Mouse (Mus musculus) layer of hippocampus, adult 9-10 months (tissue): ENCODE data around the gene BC049352.

ENCODE experiments used
- DNase-seq: peaks from one replicate; pipeline ENCODE4 v3.0.0; 2022; ENCODE audit warnings: low spot score

BC049352 gene

GRCm38 (mm10) chr9:45181770-45182169, at the start of gene BC049352:
Gene BC049352, plus strand, starts transcription at chr9:45182007.
- no peak for DNase-seq

GRCm38 (mm10) chr9:45133484-45134310, 48.1 kb upstream of the BC049352 start:
- DNase-seq = no peak

GRCm38 (mm10) chr9:45136442-45137169, 45.2 kb upstream of the BC049352 start:
- DNase-seq = no peak

DNA sequence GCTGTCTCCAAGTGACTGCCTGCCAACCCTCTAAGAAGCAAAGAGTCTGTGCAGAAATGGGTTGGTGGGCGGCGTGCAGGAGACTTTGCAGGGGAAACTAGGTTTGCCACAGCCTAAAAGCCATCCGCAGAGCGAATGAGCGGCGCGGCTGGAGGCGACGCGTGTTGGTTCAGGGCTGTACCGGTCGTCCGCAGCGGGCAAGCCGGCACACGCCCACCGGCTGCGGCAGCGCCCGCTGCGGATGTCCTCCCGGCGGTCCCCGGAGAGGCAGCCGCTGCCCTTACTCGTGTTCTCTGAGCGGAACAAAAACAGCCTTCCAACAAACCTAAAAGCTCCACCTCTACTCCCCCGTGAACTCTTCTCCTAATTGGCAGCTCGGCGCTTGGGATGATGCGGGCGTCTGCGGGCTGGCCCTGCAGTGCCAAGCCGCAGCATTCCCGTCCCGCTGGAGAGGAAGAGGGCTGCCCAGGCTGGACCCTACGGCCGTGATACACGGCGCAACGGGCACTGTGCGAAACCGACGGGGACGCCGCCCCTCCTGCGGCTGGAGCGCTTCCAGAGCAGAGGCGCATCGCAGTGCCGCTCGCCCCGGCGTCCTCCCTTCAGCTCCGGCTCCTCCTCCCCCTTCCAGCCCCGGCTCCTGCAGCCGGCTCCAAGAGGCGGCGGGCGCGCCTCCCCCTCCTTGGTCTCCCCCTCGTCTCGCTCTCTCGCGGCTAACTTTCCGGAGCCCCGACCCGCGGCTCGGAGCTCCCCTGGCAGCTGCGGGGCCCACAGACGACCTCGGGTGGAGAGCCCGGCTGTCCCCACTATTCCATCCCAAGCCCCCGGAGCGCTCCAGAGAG, 43.4 kb upstream of the BC049352 start, which contains the start of gene Scn4b:
Gene Scn4b, plus strand, starts transcription at position 205 of the 842 bp plus-strand sequence.
- DNase-seq = no peak

- DNase-seq = no peak
Observed at GRCm38 (mm10) chr9:45139082-45139481, 42.7 kb upstream of the BC049352 start.

- DNase-seq = no peak
Observed at GRCm38 (mm10) chr9:45140945-45141344, 40.9 kb upstream of the BC049352 start.

DNA sequence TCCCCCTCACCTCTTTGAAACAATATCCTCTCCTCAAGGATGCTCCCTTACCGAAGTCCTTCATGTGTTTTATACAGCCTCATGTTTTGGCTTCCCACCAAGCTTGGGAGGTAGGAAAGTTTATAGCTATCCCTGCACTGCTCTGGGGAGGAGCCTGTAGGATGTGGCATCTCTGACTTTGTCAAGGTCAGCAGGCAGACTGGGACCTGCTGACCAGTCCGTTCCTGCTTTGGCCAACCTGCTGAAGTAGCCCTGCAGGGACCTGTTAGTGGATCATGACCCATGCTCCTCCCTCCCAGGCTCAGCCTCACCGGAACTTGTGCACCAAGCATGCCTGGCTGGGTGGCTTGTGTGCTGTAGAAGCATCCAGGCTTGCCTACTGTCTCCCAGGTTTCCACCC, 39.1 kb upstream of the BC049352 start:
- DNase-seq = no peak

GRCm38 (mm10) chr9:45145533-45146266, 36.1 kb upstream of the BC049352 start:
- DNase-seq = no peak

GRCm38 (mm10) chr9:45146267-45146597, 35.6 kb upstream of the BC049352 start:
- DNase-seq = peak; percentile 79

GRCm38 (mm10) chr9:45150933-45151332, 30.9 kb upstream of the BC049352 start:
- no peak for DNase-seq

DNA sequence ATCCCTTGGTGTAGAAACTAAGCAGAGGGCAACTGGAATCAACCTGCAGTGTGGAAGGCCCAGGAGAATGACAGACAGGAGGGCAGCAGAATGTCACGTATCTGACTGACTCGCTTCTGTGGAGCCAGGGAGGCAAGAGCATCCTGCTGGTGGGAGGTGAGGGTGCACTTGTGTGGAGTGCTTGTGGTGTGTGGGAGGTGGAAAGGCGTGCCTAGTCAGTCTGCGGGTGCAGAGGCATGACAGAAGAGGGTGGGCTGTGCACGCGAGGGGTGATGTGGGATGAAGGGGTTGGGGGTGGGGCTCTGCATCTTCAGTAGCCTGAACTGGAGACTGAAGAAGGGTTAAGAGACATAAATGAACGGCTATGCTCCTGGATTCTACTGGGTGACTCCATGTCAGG, 28.4 kb upstream of the BC049352 start:
- no peak for DNase-seq

- DNase-seq = no peak
Observed at GRCm38 (mm10) chr9:45167903-45168302, 13.9 kb upstream of the BC049352 start.

- no peak for DNase-seq
Observed at GRCm38 (mm10) chr9:45170150-45170549, 11.7 kb upstream of the BC049352 start.

DNA sequence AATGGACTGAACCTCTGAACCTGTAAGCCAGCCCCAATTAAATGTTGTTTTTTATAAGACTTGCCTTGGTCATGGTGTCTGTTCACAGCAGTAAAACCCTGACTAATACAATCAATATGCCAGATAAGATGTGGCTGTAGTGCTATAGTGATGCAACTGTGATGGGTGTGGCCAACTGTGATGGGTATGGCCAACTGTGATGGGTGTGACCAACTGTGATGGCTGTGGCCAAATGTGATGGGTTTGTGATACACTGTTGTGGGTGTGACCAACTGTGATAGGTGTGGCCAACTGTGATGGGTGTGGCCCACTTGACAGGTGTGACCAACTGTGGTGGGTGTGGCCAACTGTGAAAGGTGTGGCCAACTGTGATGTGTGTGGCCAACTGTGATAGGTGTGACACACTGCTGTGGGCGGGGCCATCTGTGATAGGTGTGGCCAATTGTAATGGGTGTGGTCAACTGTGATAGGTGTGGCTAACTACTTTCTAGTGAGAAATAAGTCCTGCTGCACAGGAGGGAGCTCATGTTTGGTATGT, 10.7 kb upstream of the BC049352 start:
- DNase-seq = no peak

GRCm38 (mm10) chr9:45173475-45173874, 8.3 kb upstream of the BC049352 start:
- DNase-seq = no peak

DNA sequence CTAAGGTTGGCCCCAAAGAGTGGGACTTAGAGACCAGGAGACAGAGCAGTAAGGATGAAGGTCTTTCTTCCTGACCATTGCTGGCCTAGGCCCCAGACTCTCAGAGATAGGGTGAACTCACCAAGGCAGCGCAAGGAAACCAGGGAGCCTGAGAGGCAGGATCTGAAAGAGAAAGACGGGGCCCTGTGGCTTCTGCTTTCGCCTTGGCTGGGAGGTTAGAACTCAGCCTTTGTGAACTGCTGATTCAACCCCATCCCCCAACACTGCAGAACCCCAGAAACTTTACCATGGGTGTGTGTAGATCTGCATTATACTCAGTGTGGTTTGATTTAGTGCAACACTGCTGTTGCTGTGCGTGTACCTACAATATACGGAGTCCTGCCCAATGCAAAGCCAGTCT, 2.5 kb upstream of the BC049352 start:
- no peak for DNase-seq

- no peak for DNase-seq
Observed at GRCm38 (mm10) chr9:45182521-45182920, 714 bp downstream of the BC049352 start.

DNA sequence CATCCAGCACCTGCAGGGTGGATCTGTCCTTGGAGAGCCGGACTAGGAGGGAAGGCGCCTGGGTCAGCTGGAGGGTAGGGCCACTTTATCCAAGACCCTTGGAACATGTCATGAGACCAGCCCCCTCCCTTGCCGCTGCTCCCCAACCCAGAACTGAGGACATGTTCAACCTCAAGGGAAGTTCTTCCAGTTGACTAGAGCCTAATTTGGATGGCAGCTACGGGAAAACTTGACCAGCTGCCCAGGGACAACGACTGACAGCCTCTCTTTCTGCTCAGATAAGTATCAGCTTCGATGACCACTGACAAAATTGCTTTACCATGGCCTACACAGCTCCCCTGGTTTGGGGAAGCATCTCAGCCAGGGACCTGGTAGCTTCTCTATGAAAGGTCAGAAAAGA, 1.5 kb downstream of the BC049352 start:
- no peak for DNase-seq

DNA sequence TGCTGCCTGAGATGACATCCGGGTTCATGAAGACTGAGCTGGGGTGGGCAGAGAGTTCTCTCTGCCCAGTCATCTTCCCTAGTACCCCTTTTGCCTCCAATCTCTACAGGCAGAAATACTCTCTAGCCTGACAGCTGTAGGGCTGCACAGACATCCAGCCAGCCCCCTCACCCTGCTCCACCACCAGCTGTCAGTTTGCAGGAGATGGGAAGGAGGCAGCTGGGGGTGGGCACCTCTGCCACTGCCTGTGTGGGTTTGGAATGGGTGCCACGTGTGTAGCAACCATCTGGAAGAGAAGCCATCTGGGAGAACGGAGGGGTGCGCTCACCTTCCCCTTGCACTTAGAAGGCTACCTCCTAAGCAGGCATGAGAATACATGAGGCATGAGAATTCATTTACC, 3.4 kb downstream of the BC049352 start:
- DNase-seq = no peak

GRCm38 (mm10) chr9:45188570-45189563, 7.1 kb downstream of the BC049352 start:
- DNase-seq = no peak
